Mouse (Mus musculus): ENCODE measurements around the gene Ap1s1.

Gene Ap1s1

GRCm38 (mm10) chr5:137045402-137046323, at the start of gene Ap1s1:
TSS of gene Ap1s1 (minus strand) at chr5:137046135.
- DNase-seq (ENCODE audit: low read depth): peak; percentile 88

GRCm38 (mm10) chr5:137095135-137095534, 49.2 kb upstream of the Ap1s1 start:
- DNase-seq (ENCODE audit: low read depth): no peak

- DNase-seq (ENCODE audit: low read depth): no peak
Measured at GRCm38 (mm10) chr5:137093720-137094119, 47.8 kb upstream of the Ap1s1 start.

- no peak for DNase-seq (ENCODE audit: low read depth)
Measured at GRCm38 (mm10) chr5:137091560-137091959, 45.6 kb upstream of the Ap1s1 start.

GRCm38 (mm10) chr5:137090870-137091269, 44.9 kb upstream of the Ap1s1 start:
- no peak for DNase-seq (ENCODE audit: low read depth)

GRCm38 (mm10) chr5:137087410-137087809, 41.5 kb upstream of the Ap1s1 start:
- no peak for DNase-seq (ENCODE audit: low read depth)

GRCm38 (mm10) chr5:137085731-137086130, 39.8 kb upstream of the Ap1s1 start:
- no peak for DNase-seq (ENCODE audit: low read depth)

GRCm38 (mm10) chr5:137085021-137085420, 39.1 kb upstream of the Ap1s1 start:
- no peak for DNase-seq (ENCODE audit: low read depth)

GRCm38 (mm10) chr5:137083051-137083450, 37.1 kb upstream of the Ap1s1 start:
- DNase-seq (ENCODE audit: low read depth): no peak

DNA sequence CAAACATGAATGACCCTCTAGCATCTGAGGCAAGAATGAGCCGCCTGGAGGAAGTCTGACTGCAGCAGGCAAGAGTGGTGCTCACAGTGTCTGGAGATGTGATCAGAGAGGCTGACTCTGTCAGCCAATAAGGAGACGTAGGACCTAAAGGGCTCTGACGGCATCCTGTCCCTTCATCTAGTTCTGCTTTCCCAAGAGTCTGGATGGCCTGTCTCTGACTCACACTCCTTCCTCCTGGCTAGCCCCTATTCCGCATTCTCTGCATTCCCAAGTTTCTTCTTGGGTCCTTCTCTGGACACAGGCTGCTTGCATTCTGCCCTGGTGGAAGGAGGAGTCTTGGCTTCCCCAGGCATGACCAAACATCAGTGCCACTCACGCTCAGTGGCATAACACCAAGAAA, 33.9 kb upstream of the Ap1s1 start:
- no peak for DNase-seq (ENCODE audit: low read depth)

DNA sequence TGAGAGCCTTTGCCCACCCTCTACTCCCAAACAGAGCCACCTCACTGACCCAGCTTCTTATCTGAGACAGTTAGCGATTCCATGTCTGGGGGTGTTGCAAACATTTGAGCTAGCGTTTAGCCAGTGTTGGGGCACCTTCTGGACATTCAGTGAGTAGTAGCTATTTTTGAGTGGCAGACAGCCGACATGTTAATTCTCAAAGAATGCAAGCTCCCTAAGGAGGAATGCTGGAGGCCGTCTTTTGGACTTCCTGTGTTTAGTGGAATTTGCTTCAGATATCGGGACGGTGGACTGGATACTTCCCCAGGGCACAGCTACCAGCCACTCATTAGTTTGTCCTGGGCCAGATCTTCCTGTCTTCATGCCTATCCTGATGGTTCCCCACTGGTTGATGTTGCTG, 32.7 kb upstream of the Ap1s1 start:
- DNase-seq (ENCODE audit: low read depth): no peak

DNA sequence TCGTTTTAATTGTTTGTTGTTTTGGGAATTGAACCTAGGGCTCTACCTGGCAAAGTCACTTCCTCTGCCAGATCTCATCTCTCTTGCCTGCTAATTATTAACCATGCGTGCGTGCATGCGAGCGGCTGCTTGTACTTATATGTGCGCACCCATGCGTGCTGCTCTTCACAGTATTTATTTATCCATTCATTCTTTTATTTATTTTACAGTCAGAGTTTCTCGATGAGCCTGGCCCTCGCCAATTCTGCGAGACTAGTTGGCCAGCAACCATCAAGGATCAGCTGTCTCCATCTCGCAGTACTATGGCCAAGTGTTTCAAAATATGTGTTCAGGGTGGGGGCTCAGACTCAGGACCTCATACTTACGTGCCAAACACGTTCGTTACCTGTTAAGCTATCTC, 32.1 kb upstream of the Ap1s1 start:
- no peak for DNase-seq (ENCODE audit: low read depth)

DNA sequence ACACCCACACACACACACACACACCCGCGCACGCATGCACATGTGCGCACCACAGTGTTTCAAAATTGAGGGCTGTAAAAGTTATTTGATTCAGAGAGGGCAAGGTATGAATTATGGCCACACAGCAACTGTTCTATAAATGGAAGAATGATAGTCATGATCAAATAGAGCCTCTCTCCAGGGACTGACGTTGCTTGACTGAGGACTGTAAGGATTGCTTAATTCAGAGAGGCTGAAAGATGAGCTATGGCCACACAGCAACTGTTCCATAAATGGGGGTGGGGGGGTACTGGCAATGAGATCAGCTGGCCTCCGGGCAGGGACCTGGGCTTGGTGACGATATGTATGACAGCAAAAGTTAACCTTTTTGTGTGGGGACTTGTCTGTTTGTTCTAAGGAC, 31.3 kb upstream of the Ap1s1 start:
- DNase-seq (ENCODE audit: low read depth): no peak

GRCm38 (mm10) chr5:137076191-137076930, 30.4 kb upstream of the Ap1s1 start:
- no peak for DNase-seq (ENCODE audit: low read depth)

- DNase-seq (ENCODE audit: low read depth): no peak
Measured at GRCm38 (mm10) chr5:137075726-137076125, 29.8 kb upstream of the Ap1s1 start.

DNA sequence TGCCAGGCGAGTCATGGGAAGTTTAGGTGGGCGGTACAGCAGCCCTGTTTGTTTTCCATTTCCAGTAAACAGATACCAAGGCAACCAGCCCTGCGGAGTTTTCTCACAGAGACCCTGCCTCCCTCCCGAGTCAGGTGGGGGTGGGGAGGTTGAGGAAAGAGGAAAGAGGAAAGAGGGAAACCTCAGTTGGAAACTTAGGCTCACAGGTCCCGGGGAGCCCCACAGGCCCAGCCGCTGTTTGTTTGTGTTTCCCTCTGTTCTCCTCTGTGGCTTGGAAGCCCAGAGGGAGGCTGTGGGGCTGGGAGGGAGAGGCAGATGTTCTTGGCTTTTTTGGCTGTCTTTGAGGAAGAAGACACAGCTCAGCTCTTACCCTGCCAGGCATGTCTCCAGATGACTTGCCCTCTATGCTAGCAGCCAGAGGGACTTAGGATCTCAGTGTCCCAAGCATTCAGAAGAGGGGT, 28.3 kb upstream of the Ap1s1 start:
- DNase-seq (ENCODE audit: low read depth): no peak

DNA sequence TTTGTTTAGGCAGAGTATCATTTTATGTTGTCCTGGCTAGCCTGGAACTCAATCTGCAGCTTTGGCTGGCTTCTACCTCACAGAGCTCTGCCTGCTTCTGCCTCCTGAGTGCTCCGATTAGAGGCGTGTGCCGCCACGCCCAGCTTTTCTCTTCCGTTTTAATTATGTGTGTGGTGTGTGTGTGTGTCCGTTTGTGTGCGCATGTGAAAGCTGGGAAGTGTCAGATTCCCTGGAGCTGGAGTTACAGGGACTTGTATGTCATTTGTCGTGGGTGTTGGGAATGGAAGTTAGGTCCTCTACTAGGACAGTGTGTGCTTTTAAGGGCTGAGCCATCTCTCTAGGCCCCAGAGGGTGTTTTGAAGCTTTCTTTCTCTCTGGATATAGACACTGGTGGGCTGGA, 27.2 kb upstream of the Ap1s1 start:
- no peak for DNase-seq (ENCODE audit: low read depth)

DNA sequence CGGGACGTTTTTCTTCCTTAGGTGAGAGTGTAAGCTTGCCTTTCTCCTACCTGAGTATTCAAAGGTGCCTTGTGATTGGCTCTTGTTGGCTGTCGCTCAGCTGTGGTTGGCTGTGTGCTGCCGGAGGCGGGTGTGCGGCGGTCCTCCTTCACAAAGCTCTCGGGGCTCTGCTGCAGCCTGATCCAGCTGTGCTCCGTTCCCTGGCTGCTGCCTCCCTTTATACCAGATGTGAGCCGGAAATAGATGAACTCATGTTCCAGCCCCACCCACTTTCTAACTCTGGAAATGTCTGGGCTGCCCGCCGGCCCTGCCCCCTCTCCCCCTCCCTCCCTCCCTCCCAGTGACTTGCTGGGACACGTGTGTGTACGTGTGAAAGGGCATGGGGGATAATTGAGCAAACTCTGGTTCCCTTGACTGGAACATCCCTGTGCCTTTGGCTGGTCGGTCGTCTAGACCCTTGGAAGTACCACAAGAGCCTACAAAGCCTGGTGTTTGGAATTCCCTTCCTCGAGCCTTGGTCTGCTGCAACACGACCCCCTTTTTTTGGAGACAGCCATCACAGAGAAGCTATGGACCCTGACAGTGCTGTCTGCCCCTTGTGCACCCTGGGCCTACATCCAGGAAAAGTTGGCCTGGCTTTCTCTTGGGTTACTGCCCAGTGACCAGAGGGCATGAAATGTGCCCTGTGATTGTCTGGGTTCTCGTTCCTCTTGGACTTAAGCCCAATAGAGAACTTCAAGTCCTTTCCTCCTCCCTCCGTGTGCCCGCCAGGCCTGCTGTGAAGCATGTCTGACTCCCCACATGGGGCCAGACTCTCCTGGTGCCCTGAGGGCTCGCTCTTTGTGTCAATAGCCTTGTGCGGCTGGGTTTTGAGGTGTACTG, 26.4 kb upstream of the Ap1s1 start, which contains the start of gene Serpine1:
Gene Serpine1, minus strand, starts transcription at position 190 of the 882 bp plus-strand sequence.
- DNase-seq (ENCODE audit: low read depth): no peak

- no peak for DNase-seq (ENCODE audit: low read depth)
Measured at GRCm38 (mm10) chr5:137070881-137071605, 25.1 kb upstream of the Ap1s1 start.

DNA sequence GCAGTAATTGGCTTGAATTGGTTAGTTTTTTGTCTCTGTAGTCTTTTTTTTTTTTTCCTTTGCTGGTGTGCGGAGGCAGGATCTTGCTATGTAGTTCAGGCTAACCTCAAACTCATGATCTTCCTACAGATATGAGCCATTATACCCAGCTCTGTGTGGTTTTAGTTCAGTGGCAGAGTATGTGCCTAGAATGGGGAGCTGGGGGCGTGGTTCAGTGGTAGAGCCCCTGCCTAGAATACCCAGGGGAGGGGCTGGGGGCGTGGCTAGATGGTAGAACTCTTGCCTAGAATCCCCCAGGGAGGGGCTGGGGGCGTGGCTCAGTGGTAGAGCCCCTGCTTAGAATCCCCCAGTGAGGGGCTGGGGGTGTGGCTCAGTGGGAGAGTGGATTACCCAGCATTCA, 22.8 kb upstream of the Ap1s1 start:
- no peak for DNase-seq (ENCODE audit: low read depth)

DNA sequence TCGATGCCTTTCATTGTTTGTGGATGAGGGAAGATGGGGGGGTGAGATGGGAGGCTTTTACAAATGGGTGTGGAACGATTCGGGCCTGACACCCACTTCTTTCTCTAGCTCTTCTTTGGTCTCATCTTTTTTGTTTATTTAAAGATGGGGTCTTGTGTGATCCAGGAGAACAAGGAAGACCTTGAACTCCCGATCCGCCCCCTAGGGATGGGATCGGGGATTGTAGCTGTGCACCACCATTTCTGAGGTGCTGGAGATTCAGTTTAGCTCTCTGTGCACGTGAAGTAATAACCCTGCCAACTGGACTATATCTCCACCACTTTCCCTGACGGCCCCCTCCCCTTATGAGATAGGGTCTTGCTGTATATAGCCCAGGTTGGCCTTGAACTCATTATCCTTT, 20.0 kb upstream of the Ap1s1 start:
- no peak for DNase-seq (ENCODE audit: low read depth)

All from c-Kit-positive CD71-positive TER-119-negative erythroid progenitor cells, embryonic 14.5 days (primary cell).